Mouse (Mus musculus) Patski (cell line): ENCODE data around the gene Slc25a21. TPM values are rescaled to one million over a fixed set of nuclear protein-coding genes. Genes with fewer than 3 reads are reported as not detected.

Experiments used
- ATAC-seq: fragments of 100-300 bp; one replicate; pipeline ENCODE4 v1.8.0; 2021
- CTCF ChIA-PET: fragments of 350-600 bp; sonication (Branson Sonifier 250); formaldehyde crosslinking; loops from one replicate; lab custom pipeline; 2022; ENCODE audit warnings: inconsistent platforms; lab: Charles Lee
- POLR2A ChIA-PET: fragments of 350-600 bp; sonication (Branson Sonifier 250); formaldehyde crosslinking; loops from one replicate; lab custom pipeline; 2022; ENCODE audit warnings: antibody characterized with exemption, inconsistent platforms; lab: Charles Lee
- DNase-seq: peaks from one replicate; pipeline ENCODE4 v3.0.0-alpha.2; 2011; ENCODE audit warnings: low read depth, low spot score
- H3K27me3 ChIP-seq: fragments of 371-371 bp; one replicate; pipeline ENCODE4 v1.5.1; 2021
- CTCF ChIP-seq: fragments of 100-300 bp; IDR thresholded peaks from one replicate; pipeline ENCODE4 v1.5.1; 2021
- in situ Hi-C: fragments of 300-500 bp; cut with MboI; formaldehyde crosslinking; loops from 3 replicates; pipeline ENCODE4 v1.11.1; 2018; ENCODE audit warnings: low pct_unique_long_range_greater_than_20kb, mixed read lengths
- polyA plus RNA-seq: library from polyadenylated mRNA; unstranded; gene quantifications from one replicate; pipeline ENCODE4 v1.2.3, GENCODE M21; 2021

Gene Slc25a21
- polyA plus RNA-seq, 1 experiment from 2014 or later: 1.1 TPM

DNA sequence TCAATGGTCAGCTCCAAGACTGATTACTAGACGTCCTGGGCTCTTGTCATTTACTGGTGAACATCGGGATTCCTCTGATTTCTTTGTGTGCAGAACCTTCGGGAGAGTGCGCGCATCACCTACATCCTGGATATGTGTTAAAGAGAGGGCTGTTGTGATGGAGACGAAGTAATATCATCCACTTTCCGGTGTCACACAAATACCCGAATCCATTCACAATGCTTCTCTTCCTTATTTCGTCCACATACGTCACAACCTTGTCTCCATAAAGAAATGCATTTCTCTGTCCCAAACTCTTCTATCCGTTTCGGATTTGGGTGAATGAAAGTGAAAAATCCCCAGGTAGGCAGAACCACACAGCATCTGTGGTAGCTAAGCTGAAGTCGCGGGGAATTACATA lies 502.9 kb downstream of the Slc25a21 start:
- in situ Hi-C loops: loop anchor here (10.0 kb wide), 1 partner anchor 210 kb away; no protein-coding TSS in a partner anchor
- ChIA-PET POLR2A (no interaction called here), CTCF (no interaction called here)
- no peaks in the 10 kb centered on the region for H3K27me3 ChIP-seq
- ATAC-seq (no peak), DNase-seq (no peak)
- TF ChIP-seq CTCF: no peak

GRCm38 (mm10) chr12:56693411-56694098 lies 503.7 kb downstream of the Slc25a21 start:
- POLR2A ChIA-PET: no interaction called here
- H3K27me3 ChIP-seq: peaks cover 3% of the 10 kb centered on the region
- DNase-seq (no peak), ATAC-seq (no peak)
- CTCF ChIA-PET: interaction anchor here (1.4 kb wide), 1 partner anchor 11 kb away, joined by 4 read pairs; no protein-coding TSS in a partner anchor
- no peak for TF ChIP-seq CTCF
- in situ Hi-C loops: loop anchor here (10.0 kb wide), 1 partner anchor 211 kb away; no protein-coding TSS in a partner anchor

DNA sequence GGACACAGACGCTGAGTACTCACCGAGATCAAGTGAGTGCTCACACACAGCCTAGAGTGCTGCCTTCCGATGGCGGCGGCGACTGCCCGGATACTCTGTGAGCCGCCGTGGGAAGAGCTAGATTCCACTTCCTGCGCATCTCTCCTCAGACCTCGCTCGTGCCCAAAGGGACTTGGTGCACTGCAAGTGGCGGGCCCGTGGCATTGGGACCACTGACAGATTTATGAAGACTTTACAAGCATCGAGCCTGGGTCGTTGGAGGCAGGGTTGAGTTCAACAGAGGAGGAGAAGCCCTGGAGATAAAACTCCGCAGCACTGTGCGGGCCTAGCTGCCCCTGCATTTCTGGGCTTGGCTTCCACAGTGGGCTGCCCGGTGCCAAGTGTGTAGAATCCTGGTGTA lies 504.7 kb downstream of the Slc25a21 start:
- POLR2A ChIA-PET: interaction anchor here (0.6 kb wide), 1 partner anchor 31 kb away, joined by 3 read pairs; no protein-coding TSS in a partner anchor
- no peak for TF ChIP-seq CTCF
- H3K27me3 ChIP-seq: peaks cover 9% of the 10 kb centered on the region
- in situ Hi-C loops: loop anchor here (10.0 kb wide), 1 partner anchor 212 kb away; no protein-coding TSS in a partner anchor
- CTCF ChIA-PET: interaction anchor here (1.4 kb wide), 1 partner anchor 10 kb away, joined by 4 read pairs; no protein-coding TSS in a partner anchor
- ATAC-seq (no peak), DNase-seq (no peak)

GRCm38 (mm10) chr12:56691427-56692079 lies 505.7 kb downstream of the Slc25a21 start, which contains the start of gene Pax9:
Gene Pax9 (plus strand): TSS chr12:56691767.
- peaks cover 16% of the 10 kb centered on the region for H3K27me3 ChIP-seq
- ATAC-seq (no peak), DNase-seq (no peak)
- in situ Hi-C loops: loop anchor here (10.0 kb wide), 1 partner anchor 213 kb away; no protein-coding TSS in a partner anchor
- ChIA-PET POLR2A (no interaction called here), CTCF (no interaction called here)
- no peak for TF ChIP-seq CTCF

- in situ Hi-C loops: loop anchor here (10.0 kb wide), 1 partner anchor 214 kb away; no protein-coding TSS in a partner anchor
- DNase-seq: no peak
- ChIA-PET CTCF (no interaction called here), POLR2A (no interaction called here)
- no peak for TF ChIP-seq CTCF
- H3K27me3 ChIP-seq: peaks cover 22% of the 10 kb centered on the region
- ATAC-seq: no peak
Measured at GRCm38 (mm10) chr12:56691001-56691400, 506.3 kb downstream of the Slc25a21 start.

GRCm38 (mm10) chr12:56690366-56690765 lies 506.9 kb downstream of the Slc25a21 start:
- no peak for DNase-seq
- POLR2A ChIA-PET: no interaction called here
- no peak for ATAC-seq
- H3K27me3 ChIP-seq: peaks cover 26% of the 10 kb centered on the region
- no peak for TF ChIP-seq CTCF
- in situ Hi-C loops: loop anchor here (10.0 kb wide), 1 partner anchor 214 kb away; no protein-coding TSS in a partner anchor
- CTCF ChIA-PET: no interaction called here

- TF ChIP-seq CTCF: no peak
- ATAC-seq (no peak), DNase-seq (no peak)
- in situ Hi-C loops: loop anchor here (10.0 kb wide), 1 partner anchor 215 kb away; no protein-coding TSS in a partner anchor
- H3K27me3 ChIP-seq: peaks cover 29% of the 10 kb centered on the region
- POLR2A ChIA-PET: no interaction called here
- CTCF ChIA-PET: no interaction called here
Measured at GRCm38 (mm10) chr12:56689736-56690135, 507.5 kb downstream of the Slc25a21 start.

- H3K27me3 ChIP-seq: peaks cover 29% of the 10 kb centered on the region
Measured at GRCm38 (mm10) chr12:56689331-56689730, 507.9 kb downstream of the Slc25a21 start.

GRCm38 (mm10) chr12:56688920-56689319 lies 508.4 kb downstream of the Slc25a21 start:
- in situ Hi-C loops: no loop called here
- POLR2A ChIA-PET: no interaction called here
- no peak for TF ChIP-seq CTCF
- no peak for DNase-seq
- CTCF ChIA-PET: no interaction called here
- no peak for ATAC-seq
- H3K27me3 ChIP-seq: peaks cover 29% of the 10 kb centered on the region

More at GRCm38 (mm10) chr12:56689331-56689730, 507.9 kb downstream of the Slc25a21 start:
- no peak for TF ChIP-seq CTCF
- DNase-seq: no peak
- CTCF ChIA-PET: no interaction called here
- POLR2A ChIA-PET: no interaction called here
- in situ Hi-C loops: no loop called here
- no peak for ATAC-seq

DNA sequence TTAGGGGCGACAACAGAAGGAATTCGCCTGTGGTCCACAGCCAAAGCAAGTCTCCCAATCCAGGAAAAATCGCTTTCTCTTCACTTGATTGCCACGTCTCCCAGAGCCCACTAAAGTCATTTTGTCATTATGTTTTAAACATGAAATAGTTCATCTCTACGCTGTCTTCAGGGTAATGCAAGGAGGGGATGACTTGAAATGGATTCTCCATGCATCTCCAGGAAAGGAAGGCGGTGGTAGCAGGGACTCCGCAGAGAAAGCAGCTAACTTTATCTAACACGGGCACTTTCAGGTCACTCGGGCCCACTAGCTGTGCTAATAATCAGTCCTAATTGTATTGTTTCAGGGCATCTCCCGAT lies 508.8 kb downstream of the Slc25a21 start:
- ChIA-PET CTCF (no interaction called here), POLR2A (no interaction called here)
- DNase-seq (no peak), ATAC-seq (no peak)
- peaks cover 29% of the 10 kb centered on the region for H3K27me3 ChIP-seq
- no peak for TF ChIP-seq CTCF
- in situ Hi-C loops: no loop called here
